Mouse (Mus musculus) skeletal muscle tissue, postnatal 0 days (tissue): ENCODE data around the gene Gm12394. TPM values are rescaled to one million over a fixed set of nuclear protein-coding genes. Genes with fewer than 3 reads are reported as not detected.

Experiments
- polyA plus RNA-seq: library from polyadenylated mRNA; unstranded; fragments of >200 nt; fragmentation: Nextera tagmentation; extraction: Ambion mirVana; gene quantifications from 2 replicates; pipeline ENCODE4 v1.2.1, GENCODE M21; 2015

The Gm12394 gene
- 0.04 TPM in 1 of 2 replicates, not detected in the other for polyA plus RNA-seq

GRCm38 (mm10) chr4:42856671-42857070 lies at the start of gene Gm12394:
Gene Gm12394 (minus strand): TSS chr4:42856771.

GRCm38 (mm10) chr4:42874134-42874533 lies 17.6 kb upstream of the Gm12394 start, which contains the start of gene Fam205c:
Gene Fam205c (minus strand): TSS chr4:42874234.

GRCm38 (mm10) chr4:42853788-42854187 lies 2.8 kb downstream of the Gm12394 start, which contains the start of gene Fam205a1:
Gene Fam205a1 (minus strand): TSS chr4:42853888.

GRCm38 (mm10) chr4:42773893-42774292 lies 82.7 kb downstream of the Gm12394 start, which contains the start of gene Ccl21a:
Gene Ccl21a (minus strand): TSS chr4:42773993.

GRCm38 (mm10) chr4:42756477-42756876 lies 100.1 kb downstream of the Gm12394 start, which contains the start of gene Ccl19:
Gene Ccl19 (minus strand): TSS chr4:42756577.

GRCm38 (mm10) chr4:42735245-42735644 lies 121.3 kb downstream of the Gm12394 start, which contains the start of gene 4930578G10Rik:
Gene 4930578G10Rik (plus strand): TSS chr4:42735545.

Other genes with a start within 250 kb of the Gm12394 start
- not detected in 2 replicates for gene Gm10591, start 244.6 kb downstream of the Gm12394 start, polyA plus RNA-seq
- 1.3 TPM in 1 of 2 replicates, not detected in the other for gene Gm2564, start 227.1 kb downstream of the Gm12394 start, polyA plus RNA-seq
- not detected in 2 replicates for gene Ccl27b, start 201.5 kb downstream of the Gm12394 start, polyA plus RNA-seq
- not detected in 2 replicates for gene Il11ra2, start 194.9 kb downstream of the Gm12394 start, polyA plus RNA-seq
- not detected in 2 replicates for gene 4930578G10Rik, start 121.2 kb downstream of the Gm12394 start, polyA plus RNA-seq
- 0.32 and 0.60 TPM in 2 replicates for gene Ccl19, start 100.2 kb downstream of the Gm12394 start, polyA plus RNA-seq
- 10.1 and 10.8 TPM in 2 replicates for gene Ccl21a, start 82.8 kb downstream of the Gm12394 start, polyA plus RNA-seq
- gene Fam205a1, start 2.9 kb downstream of the Gm12394 start, polyA plus RNA-seq = not detected in 2 replicates
- 0.21 TPM in 1 of 2 replicates, not detected in the other for gene Fam205c, start 17.5 kb upstream of the Gm12394 start, polyA plus RNA-seq
- 0.51 and 0.73 TPM in 2 replicates for gene Phf24, start 59.9 kb upstream of the Gm12394 start, polyA plus RNA-seq
- gene Dnajb5, start 93.0 kb upstream of the Gm12394 start, polyA plus RNA-seq = 16.7 and 18.6 TPM in 2 replicates
- gene 1700022I11Rik, start 112.8 kb upstream of the Gm12394 start, polyA plus RNA-seq = 0.32 and 0.42 TPM in 2 replicates
- 372 and 383 TPM in 2 replicates for gene Vcp, start 143.7 kb upstream of the Gm12394 start, polyA plus RNA-seq
- 3.5 and 4.0 TPM in 2 replicates for gene Fancg, start 153.7 kb upstream of the Gm12394 start, polyA plus RNA-seq
- gene Pigo, start 169.0 kb upstream of the Gm12394 start, polyA plus RNA-seq = 8.2 and 8.5 TPM in 2 replicates
- gene Stoml2, start 174.9 kb upstream of the Gm12394 start, polyA plus RNA-seq = 162 and 173 TPM in 2 replicates
- 8.8 and 9.5 TPM in 2 replicates for gene Fam214b, start 189.4 kb upstream of the Gm12394 start, polyA plus RNA-seq
- 0.78 and 0.81 TPM in 2 replicates for gene Unc13b, start 202.2 kb upstream of the Gm12394 start, polyA plus RNA-seq